Mouse (Mus musculus) gastrocnemius, adult 2 months (tissue): ENCODE data around the gene Rpl3. TPM values are rescaled to one million over a fixed set of nuclear protein-coding genes. Genes with fewer than 3 reads are reported as not detected.

Experiments
- DNase-seq: peaks from one replicate; pipeline ENCODE4 v3.0.0; 2022
- H3K27ac ChIP-seq: fragments of 200-600 bp; 2 replicates; pipeline ENCODE4 v1.8.1; 2022; ENCODE audit warnings: mild to moderate bottlenecking
- H3K4me3 ChIP-seq: fragments of 200-600 bp; 2 replicates; pipeline ENCODE4 v1.8.1; 2022; ENCODE audit warnings: mild to moderate bottlenecking, moderate library complexity
- CTCF ChIP-seq: fragments of 200-600 bp; IDR thresholded peaks from 2 replicates; pipeline ENCODE4 v1.8.1; 2022; ENCODE audit warnings: antibody characterized with exemption, mild to moderate bottlenecking, moderate library complexity
- intact Hi-C: fragments of 180-260 bp; cut with DNase I; formaldehyde crosslinking; loops from one replicate; pipeline ENCODE4 v1.15.1; 2025
- total RNA-seq, 2 experiments: library from RNA; stranded (reverse); gene quantifications; 2 replicates each; pipeline ENCODE4 v1.2.3; 2021

The Rpl3 gene
- total RNA-seq, 2 experiments from 2014 or later: 38.6 to 51.4 TPM

DNA sequence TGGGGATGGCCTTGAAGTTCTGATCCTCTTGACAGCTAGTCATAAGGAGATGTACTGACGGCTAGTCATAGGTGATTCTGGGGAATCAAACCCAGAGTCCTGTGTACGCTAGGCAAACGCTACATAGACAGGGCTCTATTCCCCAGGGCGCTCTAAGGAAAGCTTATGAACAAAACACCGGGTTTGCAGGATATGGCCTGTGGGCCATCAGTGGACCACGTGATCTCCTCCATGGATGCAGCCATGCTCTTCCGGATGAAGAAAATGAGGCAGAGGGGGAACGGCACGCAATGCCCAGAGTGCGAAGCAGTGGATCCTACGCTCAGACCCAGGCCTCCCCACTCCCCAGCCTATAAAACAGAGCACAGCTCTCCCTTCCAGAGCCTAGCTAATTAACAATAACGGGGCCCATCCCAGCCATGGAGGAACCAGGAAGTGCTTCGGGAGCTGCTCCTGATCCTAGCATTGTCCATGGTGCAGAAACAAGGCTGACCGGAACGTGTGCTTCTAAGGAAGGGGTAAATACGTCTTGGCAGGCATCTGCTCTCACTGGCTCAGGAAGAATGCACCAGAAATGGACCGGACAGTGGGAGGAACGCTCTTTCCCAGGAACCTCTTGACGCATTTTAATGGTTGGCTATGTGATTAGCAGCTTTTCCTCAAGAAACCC is 40.4 kb downstream of the Rpl3 start:
- TF ChIP-seq CTCF: no peak
- H3K27ac ChIP-seq: peak overlapping the region; percentile 88
- intact Hi-C loops: loop anchor here (5.0 kb wide), 1 partner anchor 39 kb away; the partner anchor contains the start of gene Pdgfb
- DNase-seq: no peak
- H3K4me3 ChIP-seq: peak overlapping the region; percentile 8

DNA sequence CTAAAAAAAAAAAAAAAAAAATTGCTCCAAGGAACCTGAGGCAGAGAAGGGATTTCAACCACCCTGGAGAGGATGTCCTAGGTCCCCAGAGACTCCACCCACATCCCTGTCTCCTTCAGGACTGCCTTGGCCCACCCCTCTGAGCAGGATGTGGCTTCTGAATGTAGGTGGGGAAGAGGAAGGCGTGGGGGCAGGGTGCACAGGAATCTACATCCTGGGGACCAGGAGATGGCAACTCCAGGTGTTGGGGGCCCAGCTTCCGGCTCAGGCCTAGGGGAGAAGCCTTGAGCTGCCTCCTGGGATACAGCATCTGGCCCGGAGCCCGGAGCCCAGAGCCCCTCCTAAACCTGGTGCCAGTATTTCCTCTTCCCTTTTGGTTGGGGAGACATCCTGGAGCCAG is 41.6 kb downstream of the Rpl3 start:
- Histone ChIP-seq H3K27ac (peak overlapping the region; percentile 88), H3K4me3 (no peak overlapping the region)
- TF ChIP-seq CTCF: no peak
- intact Hi-C loops: loop anchor here (1.0 to 5.0 kb wide), 2 partner anchors 38 to 99 kb away; partner anchors contain the start of gene Pdgfb
- DNase-seq: peak; percentile 68

GRCm38 (mm10) chr15:80047973-80048372 is 43.7 kb downstream of the Rpl3 start:
- no peak for DNase-seq
- no peak overlapping the region for H3K4me3 ChIP-seq
- no peak for TF ChIP-seq CTCF
- intact Hi-C loops: no loop called here
- no peak overlapping the region for H3K27ac ChIP-seq

DNA sequence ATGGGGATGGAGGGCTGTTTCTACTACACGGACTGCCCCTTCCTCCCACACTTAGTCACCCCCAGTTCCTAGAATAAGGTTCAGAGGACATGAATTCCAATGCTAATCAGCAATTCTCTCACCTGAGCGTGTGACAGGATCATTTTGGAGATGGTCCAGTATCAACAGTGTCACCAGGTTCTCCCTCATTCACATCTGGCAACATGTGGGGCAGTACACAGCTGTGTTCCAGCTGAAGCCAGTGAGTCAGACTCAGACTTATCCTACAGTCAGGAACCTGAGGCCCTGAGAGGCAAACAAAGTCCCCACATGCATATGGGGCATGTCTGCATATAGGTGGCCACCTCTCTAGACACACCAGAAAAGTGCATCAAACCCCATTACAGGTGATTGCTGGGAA is 44.4 kb downstream of the Rpl3 start:
- intact Hi-C loops: no loop called here

GRCm38 (mm10) chr15:80045749-80046148 is 45.9 kb downstream of the Rpl3 start:
- no peak overlapping the region for H3K4me3 ChIP-seq
- no peak overlapping the region for H3K27ac ChIP-seq
- no peak for DNase-seq
- intact Hi-C loops: no loop called here
- TF ChIP-seq CTCF: peak; percentile 11; the same call in 1 of the 2 replicates

More for the DNA sequence above, 44.4 kb downstream of the Rpl3 start:
- Histone ChIP-seq H3K4me3 (no peak overlapping the region), H3K27ac (no peak overlapping the region)
- DNase-seq: no peak
- TF ChIP-seq CTCF: no peak

DNA sequence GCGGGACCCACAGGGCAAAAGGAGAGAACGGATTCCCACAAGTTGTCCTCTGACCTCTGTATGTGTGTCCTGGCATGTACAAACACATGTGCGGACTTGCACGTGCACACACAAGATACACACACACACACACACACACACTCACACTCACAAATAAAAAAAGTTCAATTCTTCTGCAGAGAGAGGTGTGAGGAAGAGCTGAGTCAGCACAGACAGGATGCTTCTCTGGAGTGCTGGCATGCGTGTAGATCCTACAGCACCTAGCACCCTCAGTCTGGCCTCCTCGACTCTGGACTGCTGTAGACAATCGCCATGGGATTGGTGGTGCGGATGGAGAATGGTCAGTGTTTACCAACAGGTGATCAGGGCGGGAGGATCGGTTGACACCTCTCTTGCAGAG is 47.4 kb downstream of the Rpl3 start:
- intact Hi-C loops: no loop called here
- TF ChIP-seq CTCF: no peak
- H3K4me3 ChIP-seq: no peak overlapping the region
- no peak for DNase-seq
- no peak overlapping the region for H3K27ac ChIP-seq

DNA sequence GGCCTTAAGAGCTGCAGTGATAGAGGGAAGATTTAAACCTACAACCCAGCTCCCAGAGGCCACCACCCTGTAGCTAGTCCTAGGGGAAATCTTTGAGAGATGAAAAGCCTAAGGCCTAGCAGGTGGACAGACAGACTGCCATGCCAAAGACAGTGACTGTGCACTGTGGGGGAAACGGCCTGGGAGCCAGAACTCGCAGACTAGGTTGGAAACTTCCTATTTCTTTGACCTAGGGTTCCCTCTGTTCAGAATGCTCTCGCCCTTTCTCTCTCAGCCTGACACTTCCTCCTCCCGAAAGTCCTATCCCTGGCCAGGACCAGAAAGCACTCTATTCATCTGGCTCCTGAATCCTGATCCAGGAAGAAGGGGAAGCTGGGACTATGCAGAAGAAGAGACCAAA is 49.5 kb downstream of the Rpl3 start:
- no peak for TF ChIP-seq CTCF
- Histone ChIP-seq H3K27ac (peak overlapping the region; percentile 9), H3K4me3 (no peak overlapping the region)
- no peak for DNase-seq
- intact Hi-C loops: no loop called here

DNA sequence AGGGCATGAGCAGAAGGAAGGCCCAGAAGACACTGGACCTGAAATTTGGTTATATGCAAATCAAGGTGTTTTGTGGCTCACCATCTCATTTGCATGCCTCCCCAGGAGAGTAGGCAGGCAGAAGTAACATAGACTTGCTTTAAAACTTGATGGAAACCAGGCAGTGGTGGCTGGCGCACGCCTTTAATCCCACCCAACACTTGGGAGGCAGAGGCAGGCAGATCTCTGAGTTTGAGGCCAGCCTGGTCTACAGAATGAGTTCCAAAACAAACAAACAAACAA is 53.6 kb downstream of the Rpl3 start:
- no peak for DNase-seq
- H3K27ac ChIP-seq: no peak overlapping the region
- H3K4me3 ChIP-seq: no peak overlapping the region
- TF ChIP-seq CTCF: no peak
- intact Hi-C loops: no loop called here

DNA sequence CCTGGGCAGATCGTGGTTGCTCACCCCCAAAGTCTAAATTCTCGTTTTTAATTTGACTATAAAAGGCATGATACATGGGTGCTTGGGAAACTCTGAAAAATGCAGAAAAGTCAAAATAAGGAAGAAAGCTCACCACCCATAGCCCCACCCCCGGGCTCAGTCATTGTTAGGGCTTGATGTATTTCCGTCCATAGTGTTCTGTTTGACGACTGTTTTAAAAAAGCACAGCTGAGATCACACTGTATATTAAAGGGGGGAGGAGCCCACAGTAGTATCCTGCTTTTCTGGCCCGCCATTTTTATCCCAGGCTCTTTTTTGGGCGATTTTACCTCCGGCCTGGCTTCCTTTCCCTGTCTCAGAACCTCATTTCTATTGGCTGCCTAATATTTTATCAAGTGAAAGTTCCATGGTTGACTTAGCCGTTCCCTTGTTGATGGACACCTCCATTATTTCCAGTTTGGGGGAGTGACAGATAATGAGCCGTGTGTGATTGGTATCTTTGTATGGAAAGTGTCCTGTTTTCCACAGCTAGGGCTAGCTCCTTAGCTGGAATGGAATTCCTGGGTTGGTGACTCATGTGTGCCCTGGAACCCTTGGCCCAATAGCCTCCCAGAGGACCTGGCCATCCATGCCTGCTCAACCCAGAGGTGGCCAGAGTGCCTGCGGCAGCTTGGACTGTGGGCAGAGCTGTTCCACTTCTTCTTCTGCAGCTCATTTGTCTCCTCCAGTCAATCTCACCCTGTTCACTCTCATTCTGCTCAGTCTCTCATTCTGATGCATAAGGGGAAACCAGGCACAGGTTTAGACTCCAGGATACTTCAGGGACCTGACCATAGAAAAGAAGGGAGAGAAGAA is 54.2 kb downstream of the Rpl3 start:
- no peak for TF ChIP-seq CTCF
- H3K4me3 ChIP-seq: no peak overlapping the region
- no peak for DNase-seq
- intact Hi-C loops: no loop called here
- H3K27ac ChIP-seq: no peak overlapping the region; the same call in 1 of the 2 replicates

DNA sequence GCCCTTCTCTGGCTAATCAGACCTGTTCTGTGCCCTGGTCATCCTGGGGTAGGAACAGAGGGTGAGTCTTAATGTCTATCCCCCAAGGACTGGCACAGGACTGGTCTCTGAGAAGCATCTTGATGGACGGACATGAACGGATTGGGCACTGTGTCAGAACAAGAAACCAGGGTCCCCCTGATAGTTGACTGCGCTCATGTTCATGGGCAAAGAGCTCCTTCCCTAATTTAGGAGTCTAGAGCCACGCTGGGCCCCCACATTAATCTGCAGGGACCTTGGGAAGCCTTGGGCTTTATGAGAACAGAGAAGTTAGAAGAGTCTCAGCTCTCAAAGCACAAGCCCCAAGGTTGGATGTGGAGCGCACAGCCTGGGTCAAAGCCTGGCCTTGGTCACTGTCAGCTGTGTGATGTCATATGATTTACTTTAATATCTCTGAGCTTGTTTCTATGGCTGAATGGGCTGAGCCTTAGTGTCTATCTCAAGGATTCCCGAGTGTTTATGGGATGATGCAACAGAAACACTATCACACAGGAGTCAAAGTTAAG is 56.3 kb downstream of the Rpl3 start:
- DNase-seq: no peak
- no peak overlapping the region for H3K4me3 ChIP-seq
- intact Hi-C loops: no loop called here
- no peak for TF ChIP-seq CTCF
- H3K27ac ChIP-seq: no peak overlapping the region

DNA sequence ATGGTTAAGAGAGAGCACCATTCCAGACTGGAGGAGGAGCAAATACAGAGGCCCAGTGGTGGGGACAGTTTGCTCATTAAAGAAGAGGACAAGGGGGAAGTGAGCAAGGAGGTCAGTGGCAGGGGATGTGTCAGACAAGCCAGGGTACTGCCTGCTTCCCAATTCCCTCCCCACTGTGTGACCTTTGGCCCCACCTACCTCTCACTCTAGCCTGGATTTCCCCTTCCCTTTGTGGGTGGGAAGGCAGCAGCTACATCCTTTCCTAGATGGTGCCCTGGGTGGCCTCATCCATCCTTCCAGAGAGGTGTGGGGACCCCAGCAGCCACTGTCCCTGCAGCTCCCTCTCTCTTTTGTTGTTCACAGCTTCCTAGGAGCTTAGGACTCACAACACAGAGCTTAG is 56.8 kb downstream of the Rpl3 start:
- no peak for TF ChIP-seq CTCF
- no peak overlapping the region for H3K4me3 ChIP-seq
- no peak overlapping the region for H3K27ac ChIP-seq
- no peak for DNase-seq
- intact Hi-C loops: no loop called here

- H3K27ac ChIP-seq: no peak overlapping the region
- no peak for TF ChIP-seq CTCF
- no peak for DNase-seq
- intact Hi-C loops: no loop called here
- H3K4me3 ChIP-seq: no peak overlapping the region
Measured at GRCm38 (mm10) chr15:80034366-80034765, 57.3 kb downstream of the Rpl3 start.

DNA sequence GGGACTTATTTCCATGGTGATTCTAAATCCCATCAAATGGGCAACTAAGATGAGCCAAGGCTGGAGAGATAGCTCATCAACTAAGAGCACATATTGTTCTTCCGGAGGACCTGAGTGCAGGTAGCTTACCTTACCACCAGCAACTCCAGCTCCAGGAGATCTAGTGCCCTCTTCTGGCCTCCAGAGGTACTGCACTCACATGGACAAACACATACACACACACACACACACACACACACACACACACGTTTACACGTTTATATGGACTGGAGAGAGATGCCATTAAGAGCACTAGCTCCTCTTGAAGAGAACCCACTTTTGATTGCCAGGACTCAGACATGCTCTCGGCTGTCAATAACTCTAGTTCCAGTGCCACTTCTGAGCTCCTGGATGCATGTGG is 60.5 kb downstream of the Rpl3 start:
- intact Hi-C loops: no loop called here
- no peak overlapping the region for H3K27ac ChIP-seq

More for the DNA sequence above, 60.5 kb downstream of the Rpl3 start:
- H3K4me3 ChIP-seq: no peak overlapping the region
- TF ChIP-seq CTCF: peak; percentile 35; the same call in 1 of the 2 replicates
- no peak for DNase-seq
